Mouse (Mus musculus) kidney, adult 8-10 months (tissue): Measurements from ENCODE around the gene Myrfl.

Source experiments
- DNase-seq, 2 experiments: peaks; one replicate each; pipeline ENCODE4 v3.0.0; 2022

The Myrfl gene

GRCm38 (mm10) chr10:116813150-116813549, 83.6 kb downstream of the Myrfl start:
- DNase-seq: no peak

- DNase-seq: no peak
These were observed 86.0 kb downstream of the Myrfl start for GRCm38 (mm10) chr10:116810738-116811137.

- no peak for DNase-seq
These were observed 87.3 kb downstream of the Myrfl start for GRCm38 (mm10) chr10:116809383-116809782.

- DNase-seq: no peak
These were observed 88.0 kb downstream of the Myrfl start for GRCm38 (mm10) chr10:116808556-116809353.

- no peak for DNase-seq
These were observed 94.4 kb downstream of the Myrfl start for GRCm38 (mm10) chr10:116802178-116802794.

- DNase-seq: no peak
These were observed 95.4 kb downstream of the Myrfl start for GRCm38 (mm10) chr10:116801281-116801680.

- DNase-seq: no peak
These were observed 100.7 kb downstream of the Myrfl start for GRCm38 (mm10) chr10:116796066-116796465.

GRCm38 (mm10) chr10:116789096-116789495, 107.6 kb downstream of the Myrfl start:
- peak in 1 of 2 experiments; percentile 19 for DNase-seq

GRCm38 (mm10) chr10:116788431-116788830, 108.3 kb downstream of the Myrfl start:
- no peak for DNase-seq

- no peak for DNase-seq
These were observed 112.6 kb downstream of the Myrfl start for GRCm38 (mm10) chr10:116784098-116784497.

- no peak for DNase-seq
These were observed 113.7 kb downstream of the Myrfl start for GRCm38 (mm10) chr10:116783020-116783419.

GRCm38 (mm10) chr10:116777947-116778346, 118.8 kb downstream of the Myrfl start:
- DNase-seq: no peak

- DNase-seq: no peak
These were observed 119.9 kb downstream of the Myrfl start for GRCm38 (mm10) chr10:116776846-116777245.

- no peak for DNase-seq
These were observed 122.6 kb downstream of the Myrfl start for GRCm38 (mm10) chr10:116773846-116774750.

GRCm38 (mm10) chr10:116771215-116771935, 125.3 kb downstream of the Myrfl start:
- DNase-seq: peak; percentile 61 to 70

- DNase-seq: no peak
These were observed 128.1 kb downstream of the Myrfl start for GRCm38 (mm10) chr10:116768642-116769041.

- DNase-seq: no peak
These were observed 130.2 kb downstream of the Myrfl start for GRCm38 (mm10) chr10:116766525-116766924.

- no peak for DNase-seq
These were observed 135.1 kb downstream of the Myrfl start for GRCm38 (mm10) chr10:116761476-116762068.

GRCm38 (mm10) chr10:116760561-116760960, 136.2 kb downstream of the Myrfl start:
- no peak for DNase-seq

GRCm38 (mm10) chr10:116759816-116760215, 136.9 kb downstream of the Myrfl start:
- DNase-seq: no peak

GRCm38 (mm10) chr10:116755881-116756581, 140.7 kb downstream of the Myrfl start:
- DNase-seq: no peak
